Mouse (Mus musculus) Muller cell, postnatal 12 days (primary cell): ENCODE measurements at regions not wholly inside any gene's neighbourhood (a gene's known extent, or its start where the extent isn't known, plus 50 kb on each side); places are given as distances from the start of the nearest gene placed in this dataset.
A peak's percentile ranks its signal among the peaks of the same experiment; 100 is the strongest.

ENCODE experiments used
- DNase-seq: peaks from one replicate; pipeline ENCODE4 v3.0.0-alpha.2; 2015; ENCODE audit errors: inconsistent ontology term

- DNase-seq = no peak
Measured at GRCm38 (mm10) chr1:73348476-73348875, 332.8 kb upstream of the Tnp1 start.

- no peak for DNase-seq
Measured at GRCm38 (mm10) chr1:73344587-73344986, 328.9 kb upstream of the Tnp1 start.

DNA sequence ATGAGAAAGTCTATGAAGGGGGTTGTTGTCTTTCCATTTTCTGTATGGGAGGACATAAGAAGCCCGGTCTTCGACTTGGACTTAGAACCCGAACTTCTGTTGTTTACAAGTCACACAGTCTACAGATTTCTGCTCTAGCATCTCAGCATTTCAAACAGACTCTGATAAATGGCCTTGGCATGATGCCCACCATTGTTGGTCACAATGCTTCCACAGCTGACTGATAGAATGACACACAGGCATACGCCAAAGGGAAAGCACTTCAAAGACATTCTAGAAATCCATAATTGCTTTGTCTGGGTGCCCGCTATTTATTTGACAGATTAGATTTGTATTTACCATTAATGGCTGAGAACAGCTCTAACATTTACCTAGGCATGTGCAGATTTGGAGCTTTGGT is 326.2 kb upstream of the Tnp1 start:
- DNase-seq = peak; percentile 52

- DNase-seq = no peak
Measured at GRCm38 (mm10) chr1:73337401-73337800, 321.7 kb upstream of the Tnp1 start.

DNA sequence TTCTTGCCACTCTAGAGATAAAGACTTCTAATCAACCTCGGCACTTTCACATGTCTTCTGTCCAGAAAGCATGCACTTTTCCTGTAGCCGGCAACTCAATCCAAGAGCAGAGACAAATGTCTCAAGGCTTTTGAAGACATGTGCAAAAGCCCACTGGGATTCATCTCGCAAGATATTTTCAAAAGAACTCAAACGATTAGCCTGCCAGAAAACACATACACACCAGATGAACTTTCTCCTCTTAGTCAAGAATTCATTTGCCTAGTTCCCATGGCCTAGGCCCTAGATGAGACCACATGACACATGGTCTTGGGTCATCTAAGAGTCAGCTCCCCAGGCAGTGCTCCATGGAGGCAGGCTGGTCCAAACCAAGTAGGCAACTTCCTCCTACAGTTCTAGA is 293.8 kb upstream of the Tnp1 start:
- no peak for DNase-seq

DNA sequence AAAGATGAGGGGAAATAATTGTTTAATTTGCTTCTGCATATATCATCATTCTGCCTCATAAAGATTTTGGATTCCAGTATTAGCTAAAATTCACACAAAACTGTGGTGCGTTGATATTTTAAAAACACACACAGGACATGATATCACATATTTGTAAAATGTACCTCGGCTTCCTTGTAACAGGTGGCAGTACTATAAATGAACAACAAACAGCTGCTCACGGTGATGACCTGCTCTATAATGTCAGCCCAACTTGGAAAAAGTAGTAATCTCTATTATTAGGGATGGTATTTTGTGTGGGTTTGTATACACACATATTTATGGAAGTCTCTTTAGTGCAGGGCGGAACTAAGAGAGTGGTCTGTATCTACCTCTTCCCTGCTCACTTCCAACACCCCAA is 292.7 kb upstream of the Tnp1 start:
- no peak for DNase-seq

- no peak for DNase-seq
Measured at GRCm38 (mm10) chr1:73307194-73307593, 291.5 kb upstream of the Tnp1 start.

DNA sequence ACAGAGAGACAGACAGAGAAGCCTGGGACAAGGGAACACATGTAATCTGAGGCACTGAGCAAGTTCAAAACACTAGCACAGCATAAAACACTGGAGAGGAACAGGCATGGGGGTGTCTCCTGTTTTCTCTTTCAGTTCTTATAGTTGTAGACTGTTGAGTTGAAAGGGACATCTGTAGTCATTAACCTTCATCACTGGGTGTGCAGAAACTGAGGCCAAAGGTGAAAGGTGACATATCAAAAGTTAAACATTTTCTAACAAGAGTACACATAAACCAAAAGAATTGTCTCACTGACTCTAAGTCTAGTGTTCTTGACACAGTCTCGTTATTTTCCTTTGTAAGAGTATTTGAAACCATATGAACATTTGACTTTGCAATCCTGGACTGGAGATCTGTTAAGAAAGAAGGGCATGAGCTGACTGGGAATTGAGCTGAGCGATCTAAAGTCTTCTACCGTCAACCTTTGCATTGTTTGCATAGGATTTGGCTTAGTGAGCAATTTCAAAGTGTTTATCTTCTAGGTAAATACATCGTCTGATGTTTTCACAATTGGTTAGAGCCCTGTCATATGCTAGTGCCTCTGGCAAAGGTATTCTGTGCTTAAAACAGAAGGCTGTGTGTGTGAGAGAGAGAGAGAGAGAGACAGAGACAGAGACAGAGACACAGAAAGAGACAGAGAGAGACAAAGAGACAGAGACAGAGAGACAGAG is 284.4 kb upstream of the Tnp1 start:
- DNase-seq = no peak

DNA sequence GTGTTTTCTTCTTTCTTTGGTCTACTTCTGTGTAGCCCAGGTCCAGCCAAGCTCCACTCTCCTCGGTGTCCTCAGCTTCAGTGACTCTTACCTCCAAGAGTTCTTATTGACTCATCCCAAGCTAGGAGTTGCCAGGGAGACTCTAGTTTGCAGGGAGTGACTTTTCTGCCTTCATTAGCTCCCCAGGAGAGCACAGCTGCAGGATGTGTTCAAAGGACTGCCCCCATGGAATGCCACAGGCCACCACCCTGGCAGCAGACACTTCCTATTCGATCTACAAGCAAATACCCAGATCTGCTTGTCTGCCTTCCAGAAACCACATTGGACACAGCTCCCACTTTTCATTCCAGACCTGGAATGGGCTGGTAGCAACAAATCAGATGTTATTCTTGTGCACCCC is 269.6 kb upstream of the Tnp1 start:
- peak; percentile 18 for DNase-seq

- peak; percentile 24 for DNase-seq
Measured at GRCm38 (mm10) chr1:73274480-73274879, 258.8 kb upstream of the Tnp1 start.

- peak; percentile 81 for DNase-seq
Measured at GRCm38 (mm10) chr1:73270787-73271391, 255.2 kb upstream of the Tnp1 start.

DNA sequence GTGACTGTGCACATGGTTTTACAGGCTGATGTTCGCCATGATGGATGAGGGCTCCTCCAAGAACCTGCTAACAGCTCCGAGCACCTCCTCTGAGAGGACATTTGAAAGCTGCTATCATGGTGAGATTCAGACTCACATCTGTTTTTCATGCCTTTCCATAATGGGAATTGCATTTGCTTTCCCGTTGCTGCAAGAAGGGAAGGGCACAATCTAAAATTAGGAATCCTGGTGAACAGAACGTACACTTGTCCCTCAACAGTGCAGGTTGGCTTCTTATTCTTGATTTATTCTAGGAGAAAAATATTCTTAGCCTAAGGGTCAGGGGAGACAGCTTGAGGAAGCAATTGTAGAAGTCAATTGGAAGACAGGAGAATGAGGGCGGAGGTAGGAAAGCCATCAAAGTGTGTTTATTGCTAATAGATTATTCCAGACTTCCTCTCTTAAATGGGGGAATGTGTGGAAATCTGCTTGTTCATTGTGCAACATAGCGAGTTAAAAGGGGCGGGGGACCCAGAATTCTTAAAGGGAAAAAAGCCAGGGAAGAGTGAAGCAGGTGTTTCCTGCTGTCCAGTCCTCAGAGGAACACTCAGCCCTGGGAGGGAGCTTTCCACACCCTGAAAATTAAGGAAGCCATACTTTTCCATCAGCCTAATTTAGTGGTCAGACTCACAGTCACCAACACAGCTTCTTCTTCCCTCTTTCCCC is 253.5 kb upstream of the Tnp1 start:
- DNase-seq = no peak

- DNase-seq = peak; percentile 28
Measured at GRCm38 (mm10) chr1:73265009-73265408, 249.3 kb upstream of the Tnp1 start.

DNA sequence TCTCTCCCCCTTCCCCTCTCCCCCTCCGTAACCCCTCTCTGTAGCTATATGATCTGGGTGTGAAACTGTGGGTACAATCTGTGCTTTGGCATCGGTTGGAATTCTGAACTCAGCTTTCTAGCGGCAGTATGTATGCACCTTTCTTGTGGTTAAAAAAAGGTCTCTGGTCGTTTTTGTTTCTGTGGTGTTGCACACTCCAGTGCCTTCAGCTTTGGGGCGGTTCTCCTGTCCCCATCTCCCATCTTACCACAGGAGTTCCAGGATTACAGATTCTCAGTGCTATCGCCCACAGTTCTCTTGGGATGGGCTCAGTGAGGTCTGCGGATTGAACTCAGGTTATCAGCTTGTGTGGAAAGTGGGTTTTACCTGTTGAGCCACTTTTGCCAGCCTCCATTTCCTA is 248.5 kb upstream of the Tnp1 start:
- DNase-seq = no peak

DNA sequence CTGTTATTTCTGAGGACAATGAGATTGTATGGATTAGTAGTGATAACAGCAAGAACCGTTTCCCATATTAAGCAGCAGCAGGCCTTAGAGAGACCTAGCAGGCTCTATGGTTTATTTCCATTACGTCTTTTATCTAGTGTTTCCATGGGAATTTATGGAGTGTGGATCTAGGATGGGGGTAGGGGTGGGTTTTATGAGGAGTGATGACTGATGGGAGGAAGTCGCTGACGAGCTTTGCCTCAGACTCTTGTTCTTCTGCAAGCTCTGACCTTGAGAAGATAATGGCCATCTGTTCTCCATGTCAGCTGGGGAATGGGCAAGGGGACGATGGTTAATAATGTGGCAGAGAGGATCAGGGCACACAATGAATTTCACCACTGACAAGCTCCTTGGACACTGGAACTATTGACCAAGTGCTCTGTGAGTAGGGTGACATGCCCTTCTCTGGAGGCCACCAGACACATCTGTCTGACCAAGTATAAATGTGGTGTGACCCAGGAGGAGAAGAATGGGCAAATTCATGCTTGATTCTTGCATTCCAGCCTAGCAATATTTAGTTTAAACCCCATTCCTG is 243.9 kb upstream of the Tnp1 start:
- no peak for DNase-seq

DNA sequence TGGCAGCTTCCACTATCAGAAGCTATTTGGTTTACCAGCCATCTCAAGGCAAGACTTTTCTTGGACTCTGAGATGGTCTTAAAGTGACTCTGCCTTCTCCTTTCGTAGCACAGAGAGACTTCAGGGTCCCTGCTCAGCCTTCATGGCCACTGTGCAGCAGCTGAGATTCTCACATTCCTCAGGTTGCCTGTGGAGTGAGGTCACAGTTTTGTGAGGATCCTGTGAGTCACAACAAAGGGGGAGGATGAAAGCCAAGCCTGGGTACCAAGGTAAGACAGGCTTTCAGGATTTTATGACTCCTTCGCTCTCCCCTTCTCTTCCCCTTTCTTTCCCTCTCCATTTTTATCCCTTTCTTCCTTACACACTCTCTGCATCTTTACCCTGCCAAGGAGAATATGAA is 241.6 kb upstream of the Tnp1 start:
- DNase-seq = no peak

- DNase-seq = no peak
Measured at GRCm38 (mm10) chr1:73251911-73252356, 236.2 kb upstream of the Tnp1 start.

- DNase-seq = no peak
Measured at GRCm38 (mm10) chr1:73244016-73244415, 228.3 kb upstream of the Tnp1 start.

- no peak for DNase-seq
Measured at GRCm38 (mm10) chr1:73242290-73242689, 226.6 kb upstream of the Tnp1 start.

DNA sequence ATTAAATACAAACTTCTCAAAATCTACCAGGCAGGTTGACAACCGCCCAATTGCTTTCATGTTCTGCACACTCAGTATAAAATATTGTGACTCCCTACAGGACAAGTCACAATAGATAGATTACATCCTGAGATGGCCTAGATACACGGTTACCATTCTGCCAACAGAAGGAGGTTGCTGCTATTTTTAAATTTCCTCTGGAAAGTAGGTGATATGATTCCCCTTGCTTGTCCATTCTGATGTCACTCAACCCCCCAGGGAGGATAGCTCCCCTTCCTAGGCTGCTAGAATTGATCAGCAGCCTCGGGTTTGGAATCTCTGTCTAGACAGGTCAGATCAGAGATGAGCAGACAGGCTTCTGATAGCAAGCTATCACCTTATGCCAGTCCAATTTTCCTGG is 221.2 kb upstream of the Tnp1 start:
- no peak for DNase-seq

DNA sequence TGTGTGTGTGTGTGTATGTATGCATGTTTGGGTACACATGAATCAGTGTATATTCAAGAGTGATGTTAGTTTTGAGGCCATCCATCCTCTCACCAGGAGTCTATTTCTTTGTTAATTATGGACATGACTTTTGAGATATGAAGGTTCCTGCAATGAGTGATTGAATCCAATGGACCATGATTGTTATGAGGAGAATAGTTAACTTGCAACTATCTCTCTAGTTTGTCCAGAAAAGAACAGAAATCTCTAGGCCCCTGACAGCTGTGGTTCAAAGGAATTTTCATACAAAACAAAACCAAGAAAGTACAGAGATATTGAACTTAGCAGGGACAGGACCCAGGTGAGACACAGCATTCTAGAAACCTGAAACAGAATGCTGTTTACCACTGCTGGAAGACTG is 217.9 kb upstream of the Tnp1 start:
- DNase-seq = no peak

DNA sequence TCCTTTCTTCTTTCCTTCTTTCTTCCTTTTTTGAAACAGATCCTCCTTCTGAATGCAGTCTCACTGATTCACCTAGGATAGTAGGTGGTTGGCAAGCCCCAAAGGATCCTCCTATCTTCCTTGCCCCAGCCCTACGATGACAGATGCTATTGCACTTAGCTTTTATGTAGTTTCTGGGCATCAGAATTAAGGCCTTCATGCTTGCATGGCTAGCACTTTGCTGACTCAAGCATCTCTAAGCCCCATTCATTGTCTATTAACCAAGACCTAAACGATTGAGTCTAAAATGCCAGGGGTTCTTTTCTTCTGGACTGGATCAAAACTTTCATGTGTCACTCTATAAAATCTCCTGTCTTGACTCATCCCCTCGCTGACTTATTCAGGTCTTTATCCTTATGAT is 217.3 kb upstream of the Tnp1 start:
- DNase-seq = no peak

DNA sequence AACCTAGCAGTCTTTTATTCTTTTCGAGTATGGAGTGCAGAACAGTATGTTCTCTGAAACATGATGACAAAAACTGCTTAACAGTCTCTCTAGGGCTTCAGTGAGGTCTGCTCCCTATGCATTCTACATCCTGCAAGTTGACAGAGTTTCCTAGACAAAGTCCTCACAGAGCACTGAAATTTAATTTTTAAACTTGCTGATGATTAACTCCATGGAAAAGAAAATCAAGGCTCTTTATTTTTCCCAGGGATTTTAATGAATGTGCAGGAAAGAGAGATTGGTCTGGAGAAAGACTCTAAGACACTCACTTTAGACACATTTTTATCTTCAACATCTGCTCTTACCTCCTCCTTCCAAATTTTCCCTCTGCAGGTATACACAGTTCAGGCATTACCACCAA is 214.9 kb upstream of the Tnp1 start:
- no peak for DNase-seq
